Mouse (Mus musculus) brain, embryonic 14.5 days (tissue): ENCODE data around the gene Hacl1. TPM values are rescaled to one million over a fixed set of nuclear protein-coding genes. Genes with fewer than 3 reads are reported as not detected.

Source experiments
- DNase-seq: peaks from one replicate; pipeline ENCODE4 v3.0.0-alpha.2; 2011; ENCODE audit warnings: low read depth
- CTCF ChIP-seq: fragments of 200-500 bp; IDR thresholded peaks from 2 replicates; pipeline ENCODE4 v1.5.1; 2012; ENCODE audit warnings: inconsistent platforms, mild to moderate bottlenecking, moderate library complexity, borderline replicate concordance; ENCODE audit not compliant: insufficient read depth, insufficient read length; ENCODE audit errors: extremely low read depth
- POLR2A ChIP-seq: fragments of 200-500 bp; IDR thresholded peaks from 2 replicates; pipeline ENCODE4 v1.6.1; 2012; ENCODE audit warnings: mild to moderate bottlenecking, inconsistent platforms, borderline replicate concordance; ENCODE audit not compliant: poor library complexity, insufficient read depth, insufficient read length, severe bottlenecking; ENCODE audit errors: extremely low read depth
- polyA plus RNA-seq: library from polyadenylated mRNA; depleted of rRNA; stranded (reverse); fragments of >200 nt; gene quantifications from 2 replicates; pipeline ENCODE4 v1.2.3, GENCODE M21; 2012

Hacl1 gene
- polyA plus RNA-seq, 1 experiment: 8.7 TPM

DNA sequence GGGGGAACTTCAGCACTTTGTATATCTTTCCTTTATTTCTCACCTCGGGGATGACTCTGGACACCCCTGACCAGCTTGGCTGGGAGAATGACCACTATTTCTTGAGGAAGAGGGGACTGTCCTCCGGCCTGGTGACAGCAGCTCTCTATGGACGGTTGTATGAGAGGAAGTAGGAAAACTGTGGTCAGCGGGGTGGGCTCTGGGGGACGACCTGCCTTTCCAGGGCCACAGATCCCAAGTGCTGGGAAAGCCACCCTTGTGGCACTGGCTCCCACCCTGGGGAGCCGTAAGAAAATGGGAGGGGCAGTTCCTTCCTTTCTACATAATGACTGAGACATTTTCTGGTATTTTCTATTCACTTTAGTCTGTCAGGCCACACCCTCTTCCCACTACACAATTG lies 26.7 kb upstream of the Hacl1 start:
- TF ChIP-seq POLR2A (no peak), CTCF (no peak)
- DNase-seq: no peak

DNA sequence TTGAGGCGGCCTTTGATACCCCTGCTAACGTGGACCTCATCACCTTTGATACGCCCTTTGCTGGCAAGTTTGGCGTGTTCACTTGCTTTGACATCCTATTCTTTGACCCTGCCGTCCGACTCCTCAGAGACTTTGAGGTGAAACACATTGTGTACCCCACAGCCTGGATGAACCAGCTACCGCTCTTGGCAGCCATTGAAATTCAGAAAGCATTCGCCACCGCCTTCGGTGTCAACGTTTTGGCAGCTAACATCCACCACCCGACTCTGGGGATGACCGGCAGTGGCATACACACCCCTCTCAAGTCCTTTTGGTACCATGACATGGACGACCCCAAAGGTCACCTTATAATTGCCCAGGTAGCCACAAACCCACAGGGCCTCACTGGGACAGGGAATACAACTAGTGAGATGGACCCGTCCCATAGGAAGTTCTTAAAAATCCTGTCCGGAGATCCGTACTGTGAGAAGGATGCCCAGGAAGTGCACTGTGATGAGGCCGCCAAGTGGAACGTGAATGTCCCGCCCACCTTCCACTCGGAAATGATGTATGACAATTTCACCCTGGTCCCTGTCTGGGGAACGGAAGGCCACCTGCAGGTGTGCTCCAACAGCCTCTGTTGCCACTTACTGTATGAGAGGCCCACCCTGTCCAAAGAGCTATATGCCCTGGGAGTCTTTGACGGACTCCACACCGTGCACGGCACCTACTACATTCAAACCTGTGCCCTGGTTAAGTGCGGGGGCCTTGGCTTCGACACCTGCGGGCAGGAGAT lies 26.0 kb upstream of the Hacl1 start:
- no peak for DNase-seq
- TF ChIP-seq CTCF: no peak
- TF ChIP-seq POLR2A: no peak

DNA sequence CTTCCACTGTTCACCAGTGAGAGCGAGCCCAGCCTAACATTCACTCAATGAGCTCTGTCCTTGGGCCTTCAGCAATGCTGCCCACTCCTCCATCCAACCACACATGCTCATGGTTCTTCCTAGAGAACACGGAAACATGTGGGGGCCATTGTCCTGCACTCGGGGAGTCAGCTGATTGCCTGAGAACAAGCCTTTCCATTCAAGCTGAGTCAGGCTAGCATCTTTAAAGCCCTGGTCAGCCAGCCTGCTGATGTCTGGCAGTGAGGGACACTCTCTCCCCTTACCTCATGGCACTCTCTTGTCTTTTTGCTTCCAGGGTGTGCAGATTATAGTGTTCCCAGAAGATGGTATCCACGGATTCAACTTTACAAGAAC lies 24.5 kb upstream of the Hacl1 start:
- TF ChIP-seq CTCF (no peak), POLR2A (no peak)
- no peak for DNase-seq

DNA sequence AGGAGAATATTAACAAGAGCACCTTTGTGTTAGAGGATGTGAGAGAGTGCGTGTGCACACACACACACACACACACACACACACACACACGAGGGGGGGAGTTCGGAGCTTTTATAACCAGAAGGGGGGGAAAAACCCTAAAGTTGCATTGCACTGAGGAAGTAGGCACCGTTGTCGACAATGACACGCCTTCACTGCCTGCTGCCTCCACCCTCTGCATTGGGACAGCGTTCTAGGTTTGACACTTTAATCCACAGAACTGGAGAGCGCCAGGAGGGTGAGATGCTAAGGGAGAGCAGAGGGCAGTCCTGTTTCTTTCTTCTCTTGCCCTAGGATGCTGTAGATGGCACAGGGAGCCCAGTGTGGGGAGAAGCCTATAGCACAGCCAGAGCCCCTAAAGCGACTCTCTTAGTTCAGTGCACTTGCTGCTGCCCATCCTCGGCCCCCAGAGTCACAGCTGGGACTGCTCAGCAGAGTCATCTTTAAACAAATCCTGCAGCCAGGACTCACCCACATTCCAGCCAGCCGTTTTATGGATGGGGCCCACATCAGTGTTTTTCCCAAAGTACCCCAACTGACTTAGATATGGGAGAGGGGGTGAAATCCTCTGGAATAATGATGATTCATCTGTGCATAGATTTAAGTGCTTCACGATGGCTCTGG lies 23.9 kb upstream of the Hacl1 start:
- no peak for TF ChIP-seq POLR2A
- TF ChIP-seq CTCF: no peak
- no peak for DNase-seq

DNA sequence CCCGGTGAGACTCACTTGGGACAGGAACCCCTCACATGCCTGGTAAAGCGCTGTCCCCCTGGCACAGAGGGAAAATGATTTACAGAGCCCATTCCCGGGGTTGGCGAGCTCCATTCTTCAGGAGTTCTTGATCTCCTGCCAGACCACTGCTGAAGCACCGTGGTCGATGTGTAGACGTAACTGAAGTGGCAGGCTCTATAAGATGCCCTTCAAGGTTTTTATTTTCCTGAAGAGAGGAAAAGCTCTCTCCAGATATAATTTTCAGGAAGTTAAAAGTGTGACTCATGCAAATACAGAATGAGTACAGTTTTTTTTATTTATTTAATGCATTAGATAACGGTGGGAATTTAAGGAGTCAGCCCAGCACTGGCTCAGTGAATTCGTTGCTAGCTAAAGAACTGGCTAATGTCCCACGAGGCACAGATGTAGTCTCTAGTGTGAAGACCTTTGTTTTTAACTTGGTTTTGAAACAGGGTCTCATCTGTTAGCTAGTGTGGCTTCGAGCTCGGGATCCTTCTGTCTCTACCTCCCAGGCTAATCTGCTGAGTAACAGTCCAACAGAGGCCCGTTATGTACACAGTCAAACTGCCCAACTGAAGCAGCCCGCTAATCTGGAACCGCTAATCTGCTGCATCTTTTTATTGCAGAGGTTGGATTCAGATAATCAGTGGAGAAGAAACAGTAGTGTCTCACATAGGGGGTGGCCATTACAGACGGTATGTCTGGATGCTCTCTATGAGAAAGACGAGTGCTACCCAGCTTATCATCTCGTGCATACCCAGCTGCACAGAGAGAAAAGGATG lies 23.2 kb upstream of the Hacl1 start:
- no peak for TF ChIP-seq CTCF
- no peak for TF ChIP-seq POLR2A
- DNase-seq: peak; percentile 79

DNA sequence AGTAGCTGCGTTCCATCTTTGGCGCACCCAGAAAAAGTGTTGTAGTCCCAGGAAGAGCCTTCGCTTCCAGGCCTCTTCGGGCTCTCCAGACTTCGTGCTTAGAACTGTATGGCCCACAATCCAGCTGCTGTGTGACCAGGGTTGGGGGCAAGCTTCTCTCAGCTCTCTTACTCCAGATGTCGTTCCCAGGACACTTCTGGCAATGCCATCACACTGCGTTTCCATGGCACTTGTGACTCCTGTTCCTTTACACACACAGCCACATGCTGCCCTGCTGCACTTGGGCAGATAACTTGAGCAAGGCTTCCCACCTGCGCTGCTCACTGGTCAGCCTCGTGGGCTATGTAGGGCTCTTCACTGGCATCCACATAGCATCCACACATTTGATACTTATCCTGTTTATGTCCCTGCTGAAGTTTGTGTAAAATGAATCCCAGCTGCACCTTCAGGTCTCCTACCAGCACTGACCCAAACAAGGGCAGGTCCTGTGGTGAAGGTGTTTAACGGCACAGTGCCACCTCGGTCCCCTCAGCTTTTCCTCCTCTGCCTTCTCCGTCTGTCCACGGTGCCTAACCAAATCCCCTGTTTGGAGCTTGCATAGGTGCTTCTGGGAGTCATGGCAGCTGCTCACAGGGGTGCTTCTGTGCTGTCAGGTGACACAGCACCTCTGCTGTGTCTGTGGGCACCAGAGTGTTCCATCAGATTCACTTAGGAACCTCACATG lies 22.5 kb upstream of the Hacl1 start:
- DNase-seq: no peak

DNA sequence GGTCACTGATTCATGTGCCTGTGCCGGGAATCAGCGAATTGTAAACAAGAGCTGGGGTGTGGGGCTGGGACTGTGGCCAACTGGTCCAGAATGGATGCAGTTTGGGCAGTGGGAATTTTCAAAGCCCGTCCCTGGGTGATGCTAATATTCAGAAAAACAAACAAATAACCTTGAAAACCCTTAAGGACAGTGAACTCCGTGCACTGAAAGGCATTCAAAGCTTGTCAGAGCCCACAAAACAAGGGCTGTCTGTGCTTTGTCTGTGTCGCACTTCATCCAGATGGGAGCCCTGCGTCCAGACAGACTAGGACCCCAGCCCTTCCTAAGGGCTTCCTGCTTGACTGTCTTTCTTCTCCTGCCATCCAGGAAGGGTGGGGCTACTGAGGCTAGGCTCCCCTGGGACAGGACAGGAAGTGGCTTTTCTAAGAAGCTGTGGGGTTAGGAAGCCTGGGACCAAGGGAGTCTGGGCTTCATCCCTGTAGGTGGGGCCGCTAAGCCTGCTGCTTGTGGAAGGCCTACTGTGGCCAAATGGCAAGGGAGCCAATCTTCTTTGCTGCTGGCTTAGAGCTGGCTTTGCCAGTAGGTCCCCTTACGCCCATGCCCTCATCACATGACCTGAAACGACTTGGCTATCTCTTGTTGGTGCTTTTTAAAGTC lies 21.6 kb upstream of the Hacl1 start:
- DNase-seq: no peak
- TF ChIP-seq CTCF (no peak), POLR2A (no peak)

More for the DNA sequence above, 22.5 kb upstream of the Hacl1 start:
- no peak for TF ChIP-seq POLR2A
- no peak for TF ChIP-seq CTCF

DNA sequence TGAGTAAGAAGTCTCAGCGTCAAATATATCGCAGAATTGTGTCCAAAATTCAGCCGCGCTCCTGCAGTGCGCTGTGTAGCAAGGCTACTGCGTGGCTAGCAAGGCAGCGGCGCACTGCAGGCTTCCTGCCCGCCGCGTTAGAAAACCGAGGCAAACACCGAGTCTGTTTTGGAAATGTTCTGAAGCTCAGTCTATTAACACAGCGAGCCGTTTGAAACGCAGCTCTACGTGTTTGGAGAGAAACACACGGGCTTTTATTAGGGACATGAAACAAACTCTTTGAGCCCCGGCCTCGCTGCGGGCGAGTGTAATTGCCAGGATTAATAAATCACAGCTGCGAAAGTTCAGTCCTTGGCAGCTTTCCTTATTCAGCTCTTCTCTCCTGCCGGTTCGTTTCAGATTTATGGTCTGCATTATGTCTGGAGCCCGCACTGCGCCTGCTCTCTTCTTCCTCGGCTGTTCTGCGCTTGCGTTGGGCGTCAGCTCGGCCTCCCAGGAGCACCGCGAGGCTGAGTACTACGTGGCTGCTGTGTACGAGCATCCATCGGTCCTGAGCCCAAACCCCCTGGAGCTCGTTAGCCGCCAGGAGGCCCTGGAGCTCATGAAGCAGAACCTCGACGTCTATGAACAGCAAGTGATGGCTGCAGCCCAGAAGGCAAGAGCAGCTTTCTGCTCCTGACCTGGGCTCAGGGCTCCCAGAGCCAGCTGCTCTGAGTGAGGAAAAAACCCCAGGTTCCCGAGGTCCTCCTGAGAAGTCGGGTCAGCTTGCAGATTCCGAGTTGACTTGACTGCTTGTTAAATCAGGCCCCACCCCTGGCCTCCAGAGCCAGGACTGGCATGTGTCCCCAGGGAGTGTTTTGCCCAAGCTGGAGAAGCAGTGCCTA lies 20.8 kb upstream of the Hacl1 start:
- DNase-seq: peak; percentile 97
- TF ChIP-seq POLR2A: peak; percentile 44; the same call in 1 of the 2 replicates
- no peak for TF ChIP-seq CTCF

DNA sequence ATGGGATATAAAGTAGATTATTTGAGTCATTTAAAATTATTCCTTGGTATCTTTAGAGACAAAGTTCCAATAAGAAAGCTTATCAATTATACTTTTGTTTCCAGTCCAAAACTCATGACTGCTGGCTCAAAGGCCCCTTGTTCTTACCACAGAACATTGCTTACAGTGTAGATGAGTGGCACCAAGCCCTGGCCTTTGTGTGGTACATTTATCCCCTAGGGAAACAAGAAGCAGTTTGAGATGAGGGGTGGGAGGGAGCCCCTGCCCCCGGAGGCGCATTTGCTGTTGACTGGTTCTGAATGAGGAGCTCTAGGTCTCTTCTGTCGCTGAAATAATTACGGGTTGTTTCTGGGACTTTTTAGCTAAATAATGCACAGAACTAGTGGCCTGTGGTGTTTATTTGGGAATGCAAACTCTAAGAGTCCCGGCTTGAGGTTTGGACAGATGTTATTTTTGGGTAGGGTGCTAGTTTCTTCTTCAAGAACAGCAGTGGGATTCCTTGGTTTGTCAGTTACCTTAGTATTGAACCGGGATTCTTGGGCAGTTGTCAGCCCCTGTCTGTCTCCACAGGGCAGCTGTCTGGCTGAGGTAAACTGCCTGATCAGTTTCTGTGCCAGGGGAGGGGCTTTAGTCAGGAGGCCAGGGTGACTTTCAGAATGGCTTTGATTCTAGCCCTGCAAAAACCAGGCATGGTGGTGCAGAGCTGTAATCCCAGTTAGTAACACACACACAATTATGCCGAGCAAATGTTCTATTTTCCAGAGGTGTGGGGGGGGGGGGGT lies 19.4 kb upstream of the Hacl1 start:
- TF ChIP-seq CTCF (no peak), POLR2A (no peak)
- peak; percentile 92 for DNase-seq

DNA sequence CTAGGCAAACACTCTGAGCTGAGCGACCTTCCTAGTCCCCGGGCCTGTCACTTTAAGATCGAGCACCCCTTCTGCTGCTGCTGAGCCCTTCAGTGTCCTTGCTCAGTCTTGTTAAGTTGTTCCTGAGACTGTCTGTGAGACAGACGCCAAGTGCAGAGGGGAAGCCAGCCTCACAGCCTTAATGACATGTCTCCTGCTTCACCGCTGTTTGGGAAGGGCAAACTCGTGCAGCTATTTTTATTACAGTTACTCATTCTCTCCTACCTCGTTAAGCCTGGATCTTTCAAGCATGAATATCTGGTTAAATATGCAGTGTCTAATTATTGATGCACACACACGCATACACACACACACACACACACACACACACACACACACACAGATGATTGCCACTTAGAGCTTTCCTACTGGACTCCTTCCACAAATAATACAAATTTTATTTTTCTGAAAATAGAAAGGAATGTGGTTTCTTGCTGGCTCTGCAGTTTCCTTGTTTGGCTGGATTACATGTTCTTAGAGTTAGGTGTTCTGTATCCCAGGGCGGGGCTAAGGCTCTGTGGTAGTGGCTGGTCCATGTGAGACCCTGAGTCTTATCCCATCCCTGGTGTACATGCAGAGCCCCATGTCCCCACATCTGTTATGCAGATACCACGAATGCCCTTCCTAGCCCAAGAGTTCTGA lies 18.6 kb upstream of the Hacl1 start:
- DNase-seq: peak; percentile 88
- TF ChIP-seq CTCF (no peak), POLR2A (no peak)
